Mouse (Mus musculus): Measurements from ENCODE around the gene 1110004F10Rik. TPM values are rescaled to one million over a fixed set of nuclear protein-coding genes. Genes with fewer than 3 reads are reported as not detected.
A peak's percentile ranks its signal among the peaks of the same experiment; 100 is the strongest.
"Not testable (repeated sequence)": the region's sequence is repeated elsewhere in the genome, so short reads cannot be mapped to it uniquely, and the experiment has no call there.

Gene 1110004F10Rik
- 100 to 1,000 TPM; 102 to 104 TPM for total RNA-seq (2021)
- long read RNA-seq, transcript 1110004F10Rik-201 (5 exons, 1,479 nt), result major isoform, 129 of 147 reads
- long read RNA-seq, partial matches to known transcripts, result 2 of 147 reads
- long read RNA-seq, other reads (novel, unspliced or antisense), result 13 of 147 reads

DNA sequence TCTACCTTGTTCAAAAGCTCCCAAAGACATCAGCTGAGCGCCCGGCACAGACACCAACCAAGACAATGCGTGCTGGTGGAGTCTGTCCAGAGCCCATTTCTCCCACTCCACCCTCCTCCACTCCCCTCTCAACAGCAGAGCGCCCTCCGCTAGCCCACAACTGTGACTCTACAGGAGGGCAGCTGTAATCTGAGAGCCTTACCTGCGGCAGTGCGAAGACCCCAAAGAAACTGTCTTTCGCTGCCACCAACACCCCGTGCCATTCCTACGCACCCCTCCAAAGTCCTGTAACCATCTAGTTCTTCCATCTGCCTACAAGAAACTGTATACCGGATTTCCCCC is at the start of gene 1110004F10Rik:
1110004F10Rik (plus strand) TSS at position 202 of the 342 bp plus-strand sequence.
- DNase-seq (ENCODE audit: low spot score in 2 of 2), result no peak

DNA sequence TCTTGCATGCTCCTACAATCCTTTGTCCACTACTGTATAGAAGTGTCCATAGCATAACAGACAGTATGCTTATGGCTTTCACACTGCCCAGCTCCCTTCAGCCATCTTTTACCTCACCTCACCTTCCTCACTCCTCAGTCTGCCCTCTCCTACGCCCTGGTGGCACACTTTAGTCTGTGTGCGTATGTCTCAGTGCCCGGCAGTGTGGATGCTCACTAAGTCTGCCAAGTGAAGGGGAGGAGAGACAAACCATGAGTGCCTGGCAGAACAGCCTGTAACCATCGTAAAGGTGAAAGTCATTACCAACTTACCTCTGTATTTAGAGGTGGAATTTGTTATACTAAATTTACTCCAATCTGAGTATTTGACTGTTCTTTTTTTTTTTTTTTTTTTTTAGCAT is 36.5 kb upstream of the 1110004F10Rik start:
- DNase-seq (ENCODE audit: low spot score in 2 of 2), result no peak

DNA sequence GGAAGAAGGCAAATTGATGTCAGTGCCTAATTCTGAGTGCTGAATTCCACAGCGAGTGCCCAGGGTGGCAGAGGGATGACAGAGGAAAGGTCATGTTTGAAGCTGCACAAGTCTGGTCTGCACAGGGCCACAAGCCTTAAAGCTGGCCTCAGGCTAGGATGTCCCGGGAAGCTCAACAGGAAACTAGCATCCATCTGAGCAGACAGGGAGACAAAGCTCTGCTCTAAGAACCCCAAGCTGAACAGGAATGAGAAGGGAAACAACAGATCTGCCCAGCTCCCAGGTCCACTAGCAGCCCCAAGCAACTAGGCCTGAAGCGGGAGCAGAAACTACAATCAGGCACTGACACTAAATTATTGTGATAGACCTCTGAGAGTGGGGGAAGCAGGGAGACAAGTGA is 9.2 kb upstream of the 1110004F10Rik start:
- no peak for DNase-seq (ENCODE audit: low spot score in 2 of 2)

DNA sequence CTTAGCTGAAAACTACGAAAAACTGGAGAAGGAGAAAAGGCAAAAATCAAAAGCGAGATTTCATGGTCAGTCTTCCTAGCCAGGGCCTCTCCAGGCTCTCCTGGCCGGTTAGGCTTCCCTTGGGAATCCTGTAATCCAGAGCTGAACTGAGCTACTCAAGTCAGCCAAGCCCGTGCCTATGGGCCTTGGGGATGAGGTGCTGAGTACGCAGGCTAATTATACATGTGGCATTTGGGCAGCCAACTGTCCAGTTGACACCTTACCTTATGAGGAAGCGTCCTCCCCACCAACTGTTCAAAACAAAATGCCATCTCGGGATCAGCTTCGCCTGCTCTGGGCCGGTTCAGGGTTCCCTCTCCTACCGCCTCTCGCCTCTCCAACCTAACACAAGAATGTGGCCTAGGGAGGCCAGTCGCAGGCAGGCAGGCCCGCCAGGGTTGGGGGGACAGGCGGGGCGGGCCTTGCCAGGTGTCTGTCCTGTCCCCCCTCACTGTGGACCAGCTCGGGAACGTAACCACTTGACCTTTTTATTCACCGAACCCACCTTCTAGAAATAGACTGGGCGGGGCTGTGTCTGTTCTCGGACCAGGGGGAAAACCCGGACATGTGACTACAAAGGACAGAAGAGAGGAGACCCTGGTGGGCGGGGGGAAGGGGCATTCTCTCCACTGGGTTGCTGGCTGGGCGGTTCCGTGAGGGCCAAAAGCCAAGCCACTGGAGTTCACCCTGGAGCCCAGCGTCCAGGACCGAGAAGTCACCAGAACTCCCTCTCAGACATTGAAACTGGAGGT is 8.4 kb upstream of the 1110004F10Rik start:
- no peak for DNase-seq (ENCODE audit: low spot score in 2 of 2)

- no peak for DNase-seq (ENCODE audit: low spot score in 2 of 2)
These were observed 7.8 kb upstream of the 1110004F10Rik start for GRCm38 (mm10) chr7:116031388-116031717.

DNA sequence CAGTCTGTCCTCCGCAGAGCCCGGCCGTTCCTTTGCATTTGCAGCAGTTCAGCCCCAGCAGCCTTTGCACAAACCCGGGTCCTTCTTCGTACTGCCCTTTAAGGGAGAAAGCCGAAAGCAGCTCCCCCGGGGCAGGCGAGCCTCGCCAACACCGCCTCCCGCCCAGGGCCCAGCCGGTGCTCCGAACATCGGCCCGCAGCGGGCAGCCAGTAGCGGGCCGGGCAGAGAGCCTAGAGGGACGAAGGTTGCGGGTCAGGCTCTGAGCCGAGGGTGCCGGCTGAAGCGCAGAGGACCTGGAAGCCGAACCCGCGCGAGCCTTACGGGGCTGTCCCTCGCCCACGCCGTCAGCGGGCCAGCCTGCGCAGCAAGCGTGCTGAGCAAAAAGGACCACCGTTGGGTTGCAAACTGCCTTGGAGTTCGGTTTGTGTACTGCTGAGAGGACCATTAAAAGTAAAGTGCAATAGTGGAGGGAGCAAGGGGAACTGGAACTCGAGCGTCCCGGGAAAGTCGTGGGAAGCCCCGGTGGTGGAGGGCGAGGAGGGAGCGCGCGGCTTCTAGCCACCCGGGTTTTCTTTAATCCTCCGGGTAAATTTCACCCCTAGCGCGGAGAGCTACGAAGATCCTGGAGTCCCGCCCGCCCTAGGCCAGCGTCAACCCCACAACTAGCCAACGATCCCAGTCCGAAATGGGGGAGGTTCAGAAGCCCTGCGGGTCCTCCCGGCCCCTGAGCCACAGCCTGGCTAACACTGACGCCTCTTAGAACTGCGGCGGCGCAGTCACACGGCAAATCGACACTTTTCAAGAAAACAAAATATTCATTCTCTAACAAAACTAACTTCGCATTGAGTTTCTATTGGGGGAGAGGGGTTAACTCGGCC is 7.2 kb upstream of the 1110004F10Rik start:
- DNase-seq (ENCODE audit: low spot score in 2 of 2), result peak in 1 of 2 experiments; percentile 12

- peak in 1 of 2 experiments; percentile 81 for DNase-seq (ENCODE audit: low spot score in 2 of 2)
These were observed 6.4 kb upstream of the 1110004F10Rik start for GRCm38 (mm10) chr7:116032596-116033307.

DNA sequence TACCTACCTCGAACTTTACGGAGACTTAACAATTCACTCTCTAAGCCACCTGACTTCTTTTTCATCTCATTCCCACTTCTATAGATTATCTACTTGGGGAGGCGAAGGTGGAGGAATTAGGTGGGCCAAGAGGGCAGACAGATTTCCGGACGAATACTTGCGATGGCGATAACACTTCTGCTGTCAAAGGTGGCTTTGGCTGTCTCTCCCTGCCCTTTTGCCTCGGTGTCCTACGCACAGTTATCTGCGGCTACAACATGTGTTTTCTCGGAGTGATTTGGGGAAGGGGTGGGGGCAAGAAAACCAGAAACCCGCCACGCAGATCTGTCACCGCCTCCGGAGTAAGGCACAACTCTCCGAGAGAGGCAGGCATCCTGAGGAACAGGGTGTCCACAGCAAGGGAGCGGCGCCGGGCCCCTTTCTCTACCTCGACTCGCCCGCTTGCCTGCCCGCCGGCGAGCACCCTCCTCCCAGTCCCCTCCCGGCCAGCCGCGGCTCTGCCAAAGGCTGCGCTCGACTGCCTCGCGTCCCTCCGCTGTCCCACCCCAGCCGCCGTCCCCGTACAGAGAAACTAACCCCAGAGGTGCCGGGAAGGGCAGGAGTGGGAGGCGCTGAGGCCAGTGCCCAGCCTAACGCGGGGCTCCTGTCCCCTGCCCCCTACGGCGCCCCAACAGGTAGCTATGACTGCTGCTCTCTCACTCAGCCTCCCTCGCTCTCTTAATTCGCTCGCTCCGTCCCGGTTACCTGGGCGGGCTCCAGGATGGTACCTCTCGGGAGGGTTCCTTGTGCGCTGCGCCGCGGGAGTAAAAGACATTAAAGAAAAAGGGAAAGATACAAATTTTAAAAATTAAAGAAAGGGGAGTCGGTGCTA is 5.6 kb upstream of the 1110004F10Rik start:
- peak in 1 of 2 experiments; percentile 28 for DNase-seq (ENCODE audit: low spot score in 2 of 2)

DNA sequence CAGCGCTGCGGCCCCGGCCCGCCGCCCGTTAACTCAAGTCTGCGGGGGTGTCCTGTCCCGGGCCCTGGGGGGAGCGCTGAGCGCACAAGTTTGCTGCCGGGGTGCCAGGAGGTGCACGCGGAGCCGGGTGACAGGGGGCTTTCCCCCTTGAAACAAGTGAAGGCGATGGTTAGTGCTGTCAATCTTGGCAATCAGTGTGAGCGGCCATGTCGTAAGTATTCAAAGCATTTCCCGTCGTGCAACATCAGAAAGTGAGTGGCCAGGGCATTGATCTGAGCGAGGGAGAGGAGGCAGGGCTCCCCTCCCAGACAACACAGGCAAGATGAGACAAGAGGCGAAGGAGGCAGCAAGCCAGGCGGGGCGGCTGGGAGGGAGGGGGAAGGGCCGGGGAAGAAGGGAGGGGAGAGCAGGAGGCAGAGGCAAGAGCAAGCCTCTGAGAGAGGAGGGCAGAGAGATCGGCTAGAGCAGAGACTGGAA is 4.9 kb upstream of the 1110004F10Rik start:
- peak in 1 of 2 experiments; percentile 17 for DNase-seq (ENCODE audit: low spot score in 2 of 2)

GRCm38 (mm10) chr7:116035504-116035903 is 3.7 kb upstream of the 1110004F10Rik start:
- no peak for DNase-seq (ENCODE audit: low spot score in 2 of 2)

- no peak for DNase-seq (ENCODE audit: low spot score in 2 of 2)
These were observed 2.3 kb upstream of the 1110004F10Rik start for GRCm38 (mm10) chr7:116036591-116037555.

GRCm38 (mm10) chr7:116038024-116038423 is 1.2 kb upstream of the 1110004F10Rik start:
- DNase-seq (ENCODE audit: low spot score in 2 of 2), result no peak

DNA sequence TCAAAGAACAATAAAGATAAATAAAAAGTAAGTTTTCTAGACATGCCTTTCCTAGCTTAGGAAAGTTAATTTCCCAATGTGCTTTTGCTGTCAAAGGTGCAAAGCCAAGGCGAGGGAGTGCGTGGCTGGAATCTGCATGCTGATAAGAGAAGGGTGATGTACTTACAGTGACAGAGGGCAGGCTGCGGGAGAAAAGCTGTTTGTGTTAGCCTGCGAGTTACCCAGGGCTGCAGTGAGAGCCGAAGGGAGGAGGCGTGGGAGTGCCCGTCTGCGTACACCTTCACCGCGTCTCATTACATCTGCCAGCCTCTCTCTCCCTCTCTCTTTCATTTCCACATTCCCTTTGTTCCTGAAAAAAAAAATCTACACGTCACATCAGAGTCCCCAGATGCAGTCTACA is 686 bp upstream of the 1110004F10Rik start, which contains the start of gene Sox6:
Sox6 (minus strand) TSS at position 286 of the 400 bp plus-strand sequence.
- DNase-seq (ENCODE audit: low spot score in 2 of 2), result no peak

GRCm38 (mm10) chr7:116039538-116040466 is 605 bp downstream of the 1110004F10Rik start:
- peak; percentile 85 to 92 for DNase-seq (ENCODE audit: low spot score in 2 of 2)

GRCm38 (mm10) chr7:116040470-116041019 is 1.3 kb downstream of the 1110004F10Rik start:
- DNase-seq (ENCODE audit: low spot score in 2 of 2), result no peak

GRCm38 (mm10) chr7:116060739-116061138 is 21.5 kb downstream of the 1110004F10Rik start:
- no peak for DNase-seq (ENCODE audit: low spot score in 2 of 2)

DNA sequence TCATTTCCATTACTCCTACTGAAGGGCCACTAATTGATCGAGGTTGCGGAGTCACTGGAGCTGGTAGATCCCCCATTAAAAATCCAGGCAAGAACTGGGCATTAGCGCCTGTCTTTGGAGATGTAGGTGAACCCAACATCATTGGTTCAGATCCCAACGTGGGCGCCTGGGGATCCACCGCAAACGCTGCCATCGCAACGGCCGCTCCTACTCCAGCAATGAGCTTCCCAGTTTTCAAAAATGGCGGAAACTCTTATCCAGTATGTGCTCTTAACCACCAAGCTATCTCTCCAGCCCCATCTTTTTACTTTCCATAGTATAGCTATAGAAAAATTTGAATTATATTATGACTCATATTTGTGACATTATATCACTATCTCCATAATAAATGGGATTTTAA is 45.2 kb downstream of the 1110004F10Rik start, which contains the start of gene Gm4353:
Gm4353 (minus strand) TSS at position 270 of the 400 bp plus-strand sequence.
- not testable (repeated sequence) for DNase-seq (ENCODE audit: low spot score in 2 of 2)
